23 mouse cellular contexts compared by ENCODE assay signal in the genomic region with DNA sequence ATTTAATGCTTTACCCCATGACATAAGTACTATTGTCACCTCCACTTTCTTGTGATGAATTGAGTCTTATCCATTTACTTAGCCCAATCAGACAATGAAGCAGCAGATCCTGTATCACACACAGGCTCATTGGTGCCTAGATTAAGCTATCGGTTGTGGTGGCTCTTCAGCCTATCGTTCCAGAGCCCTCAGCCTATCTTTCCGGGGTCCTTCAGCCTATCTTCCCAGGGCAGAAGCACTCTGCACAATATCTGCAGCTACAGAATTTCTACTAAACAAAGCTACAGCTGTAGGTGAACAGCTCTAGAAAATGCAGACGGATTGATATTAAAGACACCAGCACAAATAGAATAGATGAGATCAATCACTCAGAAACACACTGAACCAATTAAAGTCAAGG. TPM values are rescaled to one million over a fixed set of nuclear protein-coding genes. Genes with fewer than 3 reads are reported as not detected.
DNase-seq lines count a peak whose midpoint lies in the region; ATAC-seq and TF ChIP-seq lines count a peak whose summit lies in the region.
"Had no signal": no experiment of that assay in that cellular context is flagged by ENCODE, and none has a peak within 500 bp of the region (broad histone marks: within the 10 kb centered on the region; RNA-seq: fewer than 3 reads in every experiment).

No protein-coding gene starts in this region.

- TF ChIP-seq CTCF in MEL (IDR thresholded peaks at IDR 0.05 in 2 of 3, conservative IDR thresholded peaks at IDR 0.05 in 1 of 3; ENCODE audit: control insufficient read depth in 1 of 3, insufficient read depth in 1 of 3, low read depth in 2 of 3, low read length in 3 of 3, poor library complexity in 1 of 3, severe bottlenecking in 1 of 3), result no peak
- TF ChIP-seq CTCF in midbrain, postnatal 0 days (IDR thresholded peaks at IDR 0.05), result no peak

- H3K79me2 ChIP-seq in MEL (ENCODE audit: control insufficient read depth, insufficient read depth, low read length, poor library complexity), result no peaks in the 10 kb centered on the region

- DNase-seq in MEL (ENCODE audit: low read depth, low spot score) (peak; percentile 42), R1 (ENCODE audit: low read depth, low spot score) (peak; percentile 20)
- DNase-seq in liver, embryonic 11.5 days (ENCODE audit: low spot score), result no peak
- DNase-seq in thymus, postnatal 10 days (ENCODE audit: low spot score in 2 of 2), result no peak
- no peak for DNase-seq in cerebellum, adult 9-10 months
- DNase-seq in midbrain, postnatal 0 days (ENCODE audit: low spot score), result no peak
- DNase-seq in adrenal gland, postnatal 36 days, result no peak
- DNase-seq: adrenal gland, adult 2 months; adrenal gland, postnatal 25 days; cerebellum, adult 11 months; cerebellum, adult 8-10 months; cerebellum, postnatal 25 days; gastrocnemius, adult 2 months; gastrocnemius, postnatal 36 days; heart, adult 11 months had no signal

- peaks cover 0 to 4% of the 10 kb centered on the region in 2 experiments; a peak in 1 of 4 replicates for H3K4me1 ChIP-seq in MEL (ENCODE audit: control insufficient read depth in 1 of 2, insufficient read depth in 2 of 2, low read length in 2 of 2)
- H3K4me1 ChIP-seq in liver, embryonic 11.5 days (replicated peaks; ENCODE audit: control insufficient read depth, insufficient read depth, low read length), result 0 out of 2 replicates have a peak, but pooled peaks cover 2% of the 10 kb centered on the region
- H3K4me1 ChIP-seq in liver, embryonic 15.5 days (replicated peaks), result peaks cover 14% of the 10 kb centered on the region
- no peaks in the 10 kb centered on the region for H3K4me1 ChIP-seq in midbrain, postnatal 0 days (ENCODE audit: insufficient read depth, low read length)
- H3K4me1 ChIP-seq: embryonic facial prominence, embryonic 12.5 days; forebrain, embryonic 13.5 days; heart, embryonic 15.5 days; hindbrain, embryonic 10.5 days had no signal

- no peaks in the 10 kb centered on the region for H3K9me3 ChIP-seq in MEL (replicated peaks; ENCODE audit: insufficient read depth, low read length)
- no peaks in the 10 kb centered on the region for H3K9me3 ChIP-seq in liver, embryonic 11.5 days (ENCODE audit: control insufficient read depth, low read length)
- no peaks in the 10 kb centered on the region for H3K9me3 ChIP-seq in liver, embryonic 15.5 days (replicated peaks)
- no peaks in the 10 kb centered on the region for H3K9me3 ChIP-seq in midbrain, postnatal 0 days (ENCODE audit: low read length)
- H3K9me3 ChIP-seq: embryonic facial prominence, embryonic 12.5 days; forebrain, embryonic 13.5 days; heart, embryonic 15.5 days; hindbrain, embryonic 10.5 days had no signal

- peaks cover 0 to 10% of the 10 kb centered on the region in 2 experiments; a peak in 2 of 4 replicates for H3K36me3 ChIP-seq in MEL (ENCODE audit: control insufficient read depth in 1 of 2, insufficient read depth in 2 of 2, low read length in 2 of 2)
- H3K36me3 ChIP-seq in liver, embryonic 11.5 days (ENCODE audit: control insufficient read depth, insufficient read depth, low read length), result no peaks in the 10 kb centered on the region
- no peaks in the 10 kb centered on the region for H3K36me3 ChIP-seq in liver, embryonic 15.5 days (replicated peaks)
- no peaks in the 10 kb centered on the region for H3K36me3 ChIP-seq in midbrain, postnatal 0 days (ENCODE audit: insufficient read depth, low read length)
- H3K36me3 ChIP-seq: embryonic facial prominence, embryonic 12.5 days; heart, embryonic 15.5 days; hindbrain, embryonic 10.5 days had no signal

- peak; percentile 86 to 89 for TF ChIP-seq EP300 in MEL (IDR thresholded peaks at IDR 0.05; ENCODE audit: low read depth in 1 of 2, low read length in 2 of 2)

- no peak overlapping the region for H3K9ac ChIP-seq in MEL (ENCODE audit: control insufficient read depth, low read depth, low read length, poor library complexity, severe bottlenecking)
- H3K9ac ChIP-seq in liver, embryonic 11.5 days (ENCODE audit: low read depth, low read length), result no peak overlapping the region
- no peak overlapping the region for H3K9ac ChIP-seq in liver, embryonic 15.5 days
- no peak overlapping the region for H3K9ac ChIP-seq in midbrain, postnatal 0 days (replicated peaks; ENCODE audit: low read length, poor library complexity, severe bottlenecking)
- H3K9ac ChIP-seq: embryonic facial prominence, embryonic 12.5 days; forebrain, embryonic 13.5 days; heart, embryonic 15.5 days; hindbrain, embryonic 14.5 days had no signal

- WGBS in liver, embryonic 11.5 days, result 52% methylated on average over 4 of the region's 4 CpGs
- WGBS in liver, embryonic 15.5 days (ENCODE audit: insufficient replicate concordance), result 33% methylated on average over 4 of the region's 4 CpGs
- WGBS in midbrain, postnatal 0 days, result 91% methylated on average over 4 of the region's 4 CpGs

- H3K4me3 ChIP-seq in MEL (ENCODE audit: control insufficient read depth in 1 of 2, insufficient read depth in 1 of 2, low read depth in 2 of 2, low read length in 2 of 2), result no peak overlapping the region
- H3K4me3 ChIP-seq in liver, embryonic 11.5 days (ENCODE audit: low read depth, low read length), result no peak overlapping the region
- H3K4me3 ChIP-seq in liver, embryonic 15.5 days (replicated peaks), result no peak overlapping the region
- H3K4me3 ChIP-seq in midbrain, postnatal 0 days (ENCODE audit: low read depth, low read length), result no peak overlapping the region
- H3K4me3 ChIP-seq: embryonic facial prominence, embryonic 12.5 days; forebrain, embryonic 13.5 days; gastrocnemius, adult 2 months; heart, embryonic 15.5 days; hindbrain, embryonic 10.5 days had no signal

- no peak for TF ChIP-seq POLR2A in MEL (IDR thresholded peaks at IDR 0.05; ENCODE audit: control insufficient read depth in 1 of 2, insufficient read depth in 1 of 2, low read depth in 1 of 2, low read length in 2 of 2, poor library complexity in 1 of 2)

- H3K4me2 ChIP-seq in liver, embryonic 11.5 days, result peak overlapping the region; percentile 12; the same call in 1 of the 2 replicates
- H3K4me2 ChIP-seq in liver, embryonic 15.5 days, result peak overlapping the region; percentile 32
- no peak overlapping the region for H3K4me2 ChIP-seq in midbrain, postnatal 0 days (ENCODE audit: low read depth, low read length, poor library complexity, severe bottlenecking)
- H3K4me2 ChIP-seq: embryonic facial prominence, embryonic 12.5 days; forebrain, embryonic 13.5 days; heart, embryonic 11.5 days; heart, embryonic 15.5 days; hindbrain, embryonic 14.5 days had no signal

- H3K27me3 ChIP-seq in MEL (ENCODE audit: control insufficient read depth in 1 of 2, insufficient read depth in 2 of 2, low read length in 2 of 2), result no peaks in the 10 kb centered on the region
- no peaks in the 10 kb centered on the region for H3K27me3 ChIP-seq in liver, embryonic 11.5 days (replicated peaks; ENCODE audit: control insufficient read depth, insufficient read depth, low read length)
- H3K27me3 ChIP-seq in liver, embryonic 15.5 days, result no peaks in the 10 kb centered on the region
- no peaks in the 10 kb centered on the region for H3K27me3 ChIP-seq in midbrain, postnatal 0 days (ENCODE audit: insufficient read depth, low read length)
- H3K27me3 ChIP-seq: embryonic facial prominence, embryonic 12.5 days; forebrain, embryonic 13.5 days; heart, embryonic 15.5 days had no signal

- no peak overlapping the region for H3K27ac ChIP-seq in MEL (ENCODE audit: control insufficient read depth, low read depth, low read length)
- H3K27ac ChIP-seq in liver, embryonic 11.5 days (ENCODE audit: low read depth, low read length), result no peak overlapping the region
- peak overlapping the region; percentile 54 for H3K27ac ChIP-seq in liver, embryonic 15.5 days (replicated peaks)
- no peak overlapping the region for H3K27ac ChIP-seq in midbrain, postnatal 0 days (ENCODE audit: low read depth, low read length)
- H3K27ac ChIP-seq: embryonic facial prominence, embryonic 12.5 days; forebrain, embryonic 13.5 days; gastrocnemius, adult 2 months; heart, embryonic 15.5 days; hindbrain, embryonic 10.5 days; hindbrain, embryonic 14.5 days had no signal

- ATAC-seq in liver, embryonic 11.5 days (replicated peaks; ENCODE audit: low FRiP score), result peak; percentile 93
- peak; percentile 95 for ATAC-seq in liver, embryonic 15.5 days (ENCODE audit: insufficient read depth)
- ATAC-seq in midbrain, postnatal 0 days (ENCODE audit: low FRiP score), result no peak
- ATAC-seq: activated CD4-positive, CD25-positive, alpha-beta regulatory T cell, adult 4 months; forebrain, embryonic 13.5 days had no signal

- TF ChIP-seq RAD21 in MEL (IDR thresholded peaks at IDR 0.05; ENCODE audit: low read depth, low read length), result no peak

TF ChIP-seq in MEL, 35 proteins besides CTCF, POLR2A, EP300 and RAD21:
- TF ChIP-seq SIN3A (IDR thresholded peaks at IDR 0.05; ENCODE audit: low read length) (no peak), RCOR1 (IDR thresholded peaks at IDR 0.05; ENCODE audit: low read depth, low read length) (peak; percentile 29; the same call in 1 of the 2 replicates), TCF12 (IDR thresholded peaks at IDR 0.05; ENCODE audit: low read depth, low read length) (peak; percentile 95), GATA1 (IDR thresholded peaks at IDR 0.05; ENCODE audit: low read depth, low read length) (peak; percentile 86), KAT2A (conservative IDR thresholded peaks at IDR 0.05; ENCODE audit: low read depth, low read length) (no peak), MXI1 (IDR thresholded peaks at IDR 0.05; ENCODE audit: low read depth, low read length) (no peak), ETS1 (IDR thresholded peaks at IDR 0.05; ENCODE audit: low read depth, low read length) (peak; percentile 72), TAL1 (IDR thresholded peaks at IDR 0.05; ENCODE audit: low read length) (peak; percentile 30; the same call in 1 of the 2 replicates), MAX (IDR thresholded peaks at IDR 0.05; ENCODE audit: low read length) (no peak), HCFC1 (IDR thresholded peaks at IDR 0.05; ENCODE audit: low read depth, low read length) (no peak)
TF ChIP-seq in MEL: peak in this region for 5.

RNA-seq across cellular contexts. Expression of a gene that starts 19.6 kb away (rescaled TPM):
- 25.0 and 27.7 TPM in 2 replicates for total RNA-seq in MEL (2012; rRNA removed)
- 10 to 100 TPM; 52.5 to 77.1 TPM for polyA plus RNA-seq in MEL (2012; ENCODE audit: insufficient read depth in 1 of 2, insufficient read length in 2 of 2, low read depth in 1 of 2, low replicate concordance in 2 of 2, missing spikeins in 1 of 2)
- polyA plus RNA-seq in liver, embryonic 11.5 days (2014; fragmentation: Nextera tagmentation; extraction: Ambion mirVana), result 40.4 and 44.8 TPM in 2 replicates
- polyA plus RNA-seq in liver, embryonic 15.5 days (2015; fragmentation: Nextera tagmentation; extraction: Ambion mirVana), result 34.0 and 34.2 TPM in 2 replicates
- 3.5 and 6.3 TPM in 2 replicates for total RNA-seq in midbrain, postnatal 0 days (2014; rRNA removed)
- 1.1 and 2.2 TPM in 2 replicates for polyA plus RNA-seq in midbrain, postnatal 0 days (2015; fragmentation: Nextera tagmentation; extraction: Ambion mirVana)
- 100 to 1,000 TPM in 1 of 2 experiments, 10 to 100 TPM in 1; 69.7 to 116 TPM for total RNA-seq in adrenal gland, postnatal 36 days (2021)

Comparison
In these comparisons a context has a peak if more than half of its experiments do, and no peak if none do; other contexts are left out.
1. DNase-seq: peak in MEL (single experiment) and R1 (single experiment); none in liver, embryonic 11.5 days (single experiment), thymus, postnatal 10 days (0 of 2), cerebellum, adult 9-10 months (single experiment), midbrain, postnatal 0 days (single experiment) and adrenal gland, postnatal 36 days (0 of 2).
2. RNA of a gene that starts 19.6 kb away (polyA plus RNA-seq): 52.5 to 77.1 TPM in MEL, 40.4 to 44.8 TPM in liver, embryonic 11.5 days and 34.0 to 34.2 TPM in liver, embryonic 15.5 days; 1.1 to 2.2 TPM in midbrain, postnatal 0 days; every median in the first group is over 10 times any median in the second.